Mouse (Mus musculus) embryonic facial prominence, embryonic 12.5 days (tissue): ENCODE measurements at regions not wholly inside any gene's neighbourhood (a gene's known extent, or its start where the extent isn't known, plus 50 kb on each side); places are given as distances from the start of the nearest gene placed in this dataset.

ENCODE experiments used
- ATAC-seq: fragments of 200-750 bp; cut with Nextera tagmentation; 2 replicates; pipeline ENCODE4 v1.8.0; 2017; ENCODE audit not compliant: insufficient number of reproducible peaks, insufficient read depth, low FRiP score, low TSS enrichment
- H3K27ac ChIP-seq: fragments of 300-500 bp; sonication (generic); 2 replicates; pipeline ENCODE4 v1.5.1; 2016; ENCODE audit warnings: mild to moderate bottlenecking
- H3K27me3 ChIP-seq: fragments of 300-500 bp; sonication (generic); 2 replicates; pipeline ENCODE4 v1.6.1; 2016; ENCODE audit warnings: mild to moderate bottlenecking, moderate library complexity
- H3K36me3 ChIP-seq: fragments of 300-500 bp; sonication (generic); 2 replicates; pipeline ENCODE4 v1.6.1; 2016; ENCODE audit warnings: mild to moderate bottlenecking
- H3K4me1 ChIP-seq: fragments of 300-500 bp; sonication (generic); 2 replicates; pipeline ENCODE4 v1.6.1; 2016
- H3K4me2 ChIP-seq: fragments of 300-500 bp; sonication (generic); replicated peaks from 2 replicates; pipeline ENCODE4 v1.6.1; 2016; ENCODE audit warnings: mild to moderate bottlenecking, moderate library complexity
- H3K4me3 ChIP-seq: fragments of 300-500 bp; sonication (generic); 2 replicates; pipeline ENCODE4 v1.5.1; 2016; ENCODE audit warnings: mild to moderate bottlenecking
- H3K9ac ChIP-seq: fragments of 300-500 bp; sonication (generic); 2 replicates; pipeline ENCODE4 v1.6.1; 2016; ENCODE audit warnings: mild to moderate bottlenecking, moderate library complexity
- H3K9me3 ChIP-seq: fragments of 300-500 bp; sonication (generic); 2 replicates; pipeline ENCODE4 v1.6.1; 2016; ENCODE audit warnings: mild to moderate bottlenecking, moderate library complexity
- WGBS: fragments of 180-500 bp; shearing (Covaris S2); methylation state at CpG from one replicate; pipeline ENCODE4 v1.1.7; 2016; 5-methylcytosine and 5-hydroxymethylcytosine counted together

- no peak overlapping the region for H3K4me3 ChIP-seq
- no peak overlapping the region for H3K4me2 ChIP-seq
- H3K27ac ChIP-seq, result no peak overlapping the region
- no peaks in the 10 kb centered on the region for H3K36me3 ChIP-seq
- ATAC-seq, result no peak
- WGBS, result 90% methylated on average over 9 of the region's 9 CpGs
- H3K27me3 ChIP-seq, result no peaks in the 10 kb centered on the region
- no peaks in the 10 kb centered on the region for H3K4me1 ChIP-seq
- no peak overlapping the region for H3K9ac ChIP-seq
- H3K9me3 ChIP-seq, result no peaks in the 10 kb centered on the region; the same call in 1 of the 2 replicates
Observed at GRCm38 (mm10) chr13:90313209-90313978, 224.0 kb upstream of the Xrcc4 start.

- Histone ChIP-seq H3K4me3 (no peak overlapping the region), H3K4me1 (no peaks in the 10 kb centered on the region), H3K27ac (no peak overlapping the region), H3K9me3 (no peaks in the 10 kb centered on the region; the same call in 1 of the 2 replicates), H3K4me2 (no peak overlapping the region), H3K9ac (no peak overlapping the region), H3K27me3 (no peaks in the 10 kb centered on the region), H3K36me3 (no peaks in the 10 kb centered on the region)
- ATAC-seq, result no peak
Observed at GRCm38 (mm10) chr13:90310482-90310881, 221.1 kb upstream of the Xrcc4 start.

- Histone ChIP-seq H3K4me3 (no peak overlapping the region), H3K4me2 (no peak overlapping the region), H3K27me3 (no peaks in the 10 kb centered on the region), H3K36me3 (no peaks in the 10 kb centered on the region), H3K9ac (no peak overlapping the region), H3K9me3 (no peaks in the 10 kb centered on the region), H3K4me1 (no peaks in the 10 kb centered on the region), H3K27ac (no peak overlapping the region)
- no peak for ATAC-seq
- WGBS, result 83% methylated on average over 3 of the region's 3 CpGs
Observed at GRCm38 (mm10) chr13:90300481-90300880, 211.1 kb upstream of the Xrcc4 start.

GRCm38 (mm10) chr13:90294648-90295007 lies 205.2 kb upstream of the Xrcc4 start:
- no peaks in the 10 kb centered on the region for H3K9me3 ChIP-seq
- no peaks in the 10 kb centered on the region for H3K36me3 ChIP-seq
- WGBS, result 61% methylated on average over 5 of the region's 5 CpGs
- no peaks in the 10 kb centered on the region for H3K27me3 ChIP-seq
- no peak overlapping the region for H3K4me3 ChIP-seq
- peaks cover 7% of the 10 kb centered on the region; the same call in 1 of the 2 replicates for H3K4me1 ChIP-seq
- H3K27ac ChIP-seq, result no peak overlapping the region
- H3K4me2 ChIP-seq, result 0 out of 2 replicates have a peak overlapping the region, but pooled peaks have one; percentile 10
- no peak for ATAC-seq
- H3K9ac ChIP-seq, result no peak overlapping the region

- H3K9me3 ChIP-seq, result no peaks in the 10 kb centered on the region
- no peaks in the 10 kb centered on the region for H3K27me3 ChIP-seq
- peaks cover 7% of the 10 kb centered on the region; the same call in 1 of the 2 replicates for H3K4me1 ChIP-seq
- H3K36me3 ChIP-seq, result no peaks in the 10 kb centered on the region
- 0 out of 2 replicates have a peak overlapping the region, but pooled peaks have one; percentile 10 for H3K4me2 ChIP-seq
- WGBS, result 35% methylated on average over 10 of the region's 10 CpGs
- H3K27ac ChIP-seq, result no peak overlapping the region
- no peak for ATAC-seq
- H3K4me3 ChIP-seq, result no peak overlapping the region
- no peak overlapping the region for H3K9ac ChIP-seq
Observed at GRCm38 (mm10) chr13:90293697-90294647, 204.6 kb upstream of the Xrcc4 start.

- Histone ChIP-seq H3K4me1 (peaks cover 7% of the 10 kb centered on the region; the same call in 1 of the 2 replicates), H3K27ac (no peak overlapping the region), H3K9ac (no peak overlapping the region), H3K4me2 (no peak overlapping the region), H3K36me3 (no peaks in the 10 kb centered on the region), H3K9me3 (no peaks in the 10 kb centered on the region), H3K4me3 (no peak overlapping the region), H3K27me3 (no peaks in the 10 kb centered on the region)
- 64% methylated on average over 4 of the region's 4 CpGs for WGBS
- no peak for ATAC-seq
Observed at GRCm38 (mm10) chr13:90292905-90293304, 203.5 kb upstream of the Xrcc4 start.

- H3K4me1 ChIP-seq, result peaks cover 7% of the 10 kb centered on the region; the same call in 1 of the 2 replicates
- no peak overlapping the region for H3K4me2 ChIP-seq
- H3K9ac ChIP-seq, result no peak overlapping the region
- no peak overlapping the region for H3K27ac ChIP-seq
- no peak for ATAC-seq
- WGBS, result 63% methylated on average over 1 of the region's 1 CpGs
- H3K27me3 ChIP-seq, result no peaks in the 10 kb centered on the region
- no peaks in the 10 kb centered on the region for H3K9me3 ChIP-seq
- no peak overlapping the region for H3K4me3 ChIP-seq
- no peaks in the 10 kb centered on the region for H3K36me3 ChIP-seq
Observed at GRCm38 (mm10) chr13:90292124-90292523, 202.7 kb upstream of the Xrcc4 start.

GRCm38 (mm10) chr13:90280976-90281375 lies 191.6 kb upstream of the Xrcc4 start:
- H3K4me1 ChIP-seq, result no peaks in the 10 kb centered on the region
- no peak overlapping the region for H3K9ac ChIP-seq
- H3K4me2 ChIP-seq, result no peak overlapping the region
- ATAC-seq, result no peak
- no peaks in the 10 kb centered on the region for H3K27me3 ChIP-seq
- no peaks in the 10 kb centered on the region for H3K36me3 ChIP-seq
- H3K9me3 ChIP-seq, result no peaks in the 10 kb centered on the region
- no peak overlapping the region for H3K27ac ChIP-seq
- no peak overlapping the region for H3K4me3 ChIP-seq

GRCm38 (mm10) chr13:90279786-90280382 lies 190.5 kb upstream of the Xrcc4 start:
- ATAC-seq, result no peak
- H3K27ac ChIP-seq, result no peak overlapping the region
- 67% methylated on average over 3 of the region's 3 CpGs for WGBS

GRCm38 (mm10) chr13:90279355-90279754 lies 189.9 kb upstream of the Xrcc4 start:
- ATAC-seq, result no peak
- Histone ChIP-seq H3K4me3 (no peak overlapping the region), H3K27me3 (no peaks in the 10 kb centered on the region), H3K9ac (no peak overlapping the region), H3K4me1 (no peaks in the 10 kb centered on the region), H3K4me2 (no peak overlapping the region), H3K9me3 (no peaks in the 10 kb centered on the region), H3K27ac (no peak overlapping the region), H3K36me3 (no peaks in the 10 kb centered on the region)

More at GRCm38 (mm10) chr13:90279786-90280382, 190.5 kb upstream of the Xrcc4 start:
- Histone ChIP-seq H3K4me3 (no peak overlapping the region), H3K4me1 (no peaks in the 10 kb centered on the region), H3K4me2 (no peak overlapping the region), H3K9ac (no peak overlapping the region), H3K9me3 (no peaks in the 10 kb centered on the region), H3K27me3 (no peaks in the 10 kb centered on the region), H3K36me3 (no peaks in the 10 kb centered on the region)

GRCm38 (mm10) chr13:90259071-90259742 lies 169.8 kb upstream of the Xrcc4 start:
- H3K27me3 ChIP-seq, result no peaks in the 10 kb centered on the region
- 72% methylated on average over 3 of the region's 3 CpGs for WGBS
- H3K9me3 ChIP-seq, result no peaks in the 10 kb centered on the region
- ATAC-seq, result no peak
- no peak overlapping the region for H3K4me3 ChIP-seq
- H3K27ac ChIP-seq, result peak overlapping the region; percentile 63; the same call in 1 of the 2 replicates
- H3K36me3 ChIP-seq, result no peaks in the 10 kb centered on the region
- no peaks in the 10 kb centered on the region for H3K4me1 ChIP-seq
- H3K4me2 ChIP-seq, result no peak overlapping the region
- no peak overlapping the region for H3K9ac ChIP-seq
